14 mouse cellular contexts compared by ENCODE assay signal in the genomic region with DNA sequence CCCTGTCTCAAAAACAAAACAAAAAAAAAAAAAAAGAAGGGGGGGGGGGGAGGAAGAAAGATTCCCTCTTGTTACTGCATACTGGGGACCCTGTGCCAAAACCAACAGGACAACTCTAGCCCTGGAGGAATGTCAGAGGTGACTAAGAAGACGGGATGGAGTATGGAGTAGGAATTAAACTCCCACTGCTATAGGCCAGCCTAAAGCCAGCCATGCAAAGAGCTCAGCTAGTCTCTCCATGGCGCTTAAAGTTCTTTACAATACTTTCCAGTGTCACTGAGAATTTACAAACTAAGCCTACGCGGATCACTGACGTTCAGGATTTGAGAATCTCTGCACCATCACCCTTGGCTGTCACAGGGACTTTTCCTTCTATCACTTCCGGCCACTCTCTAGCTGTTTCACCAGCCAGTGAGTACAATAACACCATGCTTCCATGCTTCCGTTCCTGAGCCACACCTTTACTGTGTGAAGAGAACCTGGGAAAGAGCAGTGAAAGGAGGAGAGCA. TPM values are rescaled to one million over a fixed set of nuclear protein-coding genes. Genes with fewer than 3 reads are reported as not detected.
A peak's percentile ranks its signal among the peaks of the same experiment; 100 is the strongest.
DNase-seq lines count a peak whose midpoint lies in the region; ATAC-seq and TF ChIP-seq lines count a peak whose summit lies in the region.
"Had no signal": no experiment of that assay in that cellular context is flagged by ENCODE, and none has a peak within 500 bp of the region (broad histone marks: within the 10 kb centered on the region; RNA-seq: fewer than 3 reads in every experiment).

No protein-coding gene starts in this region.

- H3K36me3 ChIP-seq in heart, postnatal 0 days (replicated peaks; ENCODE audit: control insufficient read depth, insufficient read depth, low read length), result no peaks in the 10 kb centered on the region
- H3K36me3 ChIP-seq in spleen, adult 2 months (ENCODE audit: control insufficient read depth, insufficient read depth, low read length), result no peaks in the 10 kb centered on the region
- H3K36me3 ChIP-seq in embryonic facial prominence, embryonic 10.5 days (replicated peaks), result no peaks in the 10 kb centered on the region

- no peak for TF ChIP-seq CTCF in heart, postnatal 0 days (IDR thresholded peaks at IDR 0.05; ENCODE audit: low read depth)
- no peak for TF ChIP-seq CTCF in spleen, adult 2 months (IDR thresholded peaks at IDR 0.05; ENCODE audit: extremely low read depth, insufficient read depth, insufficient read length, insufficient replicate concordance)

- WGBS in heart, postnatal 0 days, result 67% methylated on average over 7 of the region's 7 CpGs
- 74% methylated on average over 7 of the region's 7 CpGs for WGBS in spleen, adult 2 months
- 67% methylated on average over 7 of the region's 7 CpGs for WGBS in embryonic facial prominence, embryonic 10.5 days

- H3K9ac ChIP-seq in heart, postnatal 0 days (replicated peaks; ENCODE audit: low read depth, low read length), result 0 out of 2 replicates have a peak overlapping the region, but pooled peaks have one; percentile 20

- H3K4me3 ChIP-seq in heart, postnatal 0 days (ENCODE audit: low read depth, low read length), result no peak overlapping the region
- H3K4me3 ChIP-seq in spleen, adult 2 months (ENCODE audit: extremely low read depth, insufficient read depth, insufficient read length), result no peak overlapping the region
- no peak overlapping the region for H3K4me3 ChIP-seq in embryonic facial prominence, embryonic 10.5 days

- H3K27ac ChIP-seq in heart, postnatal 0 days (ENCODE audit: low read depth), result peak overlapping the region; percentile 60
- H3K27ac ChIP-seq in spleen, adult 2 months (ENCODE audit: insufficient read depth, low read length), result peak overlapping the region; percentile 66
- H3K27ac ChIP-seq in embryonic facial prominence, embryonic 10.5 days (replicated peaks), result 0 out of 2 replicates have a peak overlapping the region, but pooled peaks have one; percentile 31
- H3K27ac ChIP-seq: macrophage had no signal

- no peaks in the 10 kb centered on the region for H3K27me3 ChIP-seq in heart, postnatal 0 days (ENCODE audit: control insufficient read depth, insufficient read depth, low read length)
- H3K27me3 ChIP-seq in spleen, adult 2 months (ENCODE audit: control insufficient read depth, insufficient read depth, low read length), result no peaks in the 10 kb centered on the region
- no peaks in the 10 kb centered on the region for H3K27me3 ChIP-seq in embryonic facial prominence, embryonic 10.5 days (replicated peaks; ENCODE audit: low read depth, poor library complexity, severe bottlenecking)

- TF ChIP-seq EP300 in heart, postnatal 0 days (IDR thresholded peaks at IDR 0.05; ENCODE audit: low read depth), result no peak

- no peaks in the 10 kb centered on the region for H3K9me3 ChIP-seq in heart, postnatal 0 days (replicated peaks; ENCODE audit: control insufficient read depth, low read length)
- no peaks in the 10 kb centered on the region for H3K9me3 ChIP-seq in embryonic facial prominence, embryonic 10.5 days

- H3K4me1 ChIP-seq in heart, postnatal 0 days (ENCODE audit: control insufficient read depth, insufficient read depth), result peaks cover 14% of the 10 kb centered on the region
- peaks cover 10% of the 10 kb centered on the region; the same call in 1 of the 2 replicates for H3K4me1 ChIP-seq in spleen, adult 2 months (ENCODE audit: control insufficient read depth, insufficient read depth, insufficient read length)
- peaks cover 28% of the 10 kb centered on the region for H3K4me1 ChIP-seq in embryonic facial prominence, embryonic 10.5 days

- ATAC-seq in heart, postnatal 0 days (ENCODE audit: insufficient read depth, low read depth), result no peak
- ATAC-seq: intestine, postnatal 0 days; midbrain, embryonic 16.5 days had no signal

- no peak for DNase-seq in heart, postnatal 0 days (ENCODE audit: low spot score)
- no peak for DNase-seq in heart, postnatal 4 days
- no peak for DNase-seq in spleen, adult 2 months (ENCODE audit: low read depth in 1 of 2, low spot score in 2 of 2)
- DNase-seq in spleen, adult 12 weeks (ENCODE audit: low spot score), result no peak
- no peak for DNase-seq in embryonic facial prominence, embryonic 10.5 days (ENCODE audit: low spot score)
- DNase-seq in adrenal gland, adult (ENCODE audit: inconsistent age in 2 of 2, low spot score in 1 of 2), result no peak
- no peak for DNase-seq in yolk sac, embryonic 10.5 days (ENCODE audit: low spot score)
- DNase-seq: cerebellum, adult 9-11 months; layer of hippocampus, postnatal 36 days; liver; right cerebral cortex, postnatal 14 days had no signal

- no peak for TF ChIP-seq POLR2A in spleen, adult 2 months (IDR thresholded peaks at IDR 0.05; ENCODE audit: low read depth, low read length)

- no peak overlapping the region for H3K4me2 ChIP-seq in heart, postnatal 0 days (ENCODE audit: low read depth, low read length)

RNA-seq across cellular contexts. Expression of gene Fmnl3, which starts 6.2 kb away (rescaled TPM):
- 18.2 and 21.6 TPM in 2 replicates for total RNA-seq in heart, postnatal 0 days (2014; rRNA removed; ENCODE audit: low replicate concordance)
- polyA plus RNA-seq in heart, postnatal 0 days (2015; fragmentation: Nextera tagmentation; extraction: Ambion mirVana), result 10.1 and 12.1 TPM in 2 replicates
- 10 to 100 TPM; 42.6 to 44.4 TPM for total RNA-seq in heart, postnatal 4 days (2021)
- 25.6 and 30.8 TPM in 2 replicates for polyA plus RNA-seq in spleen, adult 2 months (2012; rRNA removed)
- polyA plus RNA-seq in embryonic facial prominence, embryonic 10.5 days (2016; fragmentation: Nextera tagmentation; extraction: Ambion mirVana), result 24.4 and 25.6 TPM in 2 replicates

RNA-seq across cellular contexts. Expression of gene Tmbim6, which starts 28.6 kb away (rescaled TPM):
- 190 and 225 TPM in 2 replicates for total RNA-seq in heart, postnatal 0 days (2014; rRNA removed; ENCODE audit: low replicate concordance)
- polyA plus RNA-seq in heart, postnatal 0 days (2015; fragmentation: Nextera tagmentation; extraction: Ambion mirVana), result 188 and 200 TPM in 2 replicates
- 100 to 1,000 TPM; 197 to 201 TPM for total RNA-seq in heart, postnatal 4 days (2021)
- 434 and 466 TPM in 2 replicates for polyA plus RNA-seq in spleen, adult 2 months (2012; rRNA removed)
- 262 and 273 TPM in 2 replicates for polyA plus RNA-seq in embryonic facial prominence, embryonic 10.5 days (2016; fragmentation: Nextera tagmentation; extraction: Ambion mirVana)
